Mouse (Mus musculus): ENCODE results near the gene Arhgap27.

Gene Arhgap27

GRCm38 (mm10) chr11:103356032-103356571 lies 7.4 kb downstream of the Arhgap27 start:
- no peak for DNase-seq (ENCODE audit: low spot score)

- no peak for DNase-seq (ENCODE audit: low spot score)
Observed at GRCm38 (mm10) chr11:103355251-103355650, 8.2 kb downstream of the Arhgap27 start.

GRCm38 (mm10) chr11:103354033-103354432 lies 9.5 kb downstream of the Arhgap27 start:
- no peak for DNase-seq (ENCODE audit: low spot score)

- no peak for DNase-seq (ENCODE audit: low spot score)
Observed at GRCm38 (mm10) chr11:103352239-103352814, 11.2 kb downstream of the Arhgap27 start.

- no peak for DNase-seq (ENCODE audit: low spot score)
Observed at GRCm38 (mm10) chr11:103350711-103351315, 12.7 kb downstream of the Arhgap27 start.

GRCm38 (mm10) chr11:103349699-103350098 lies 13.8 kb downstream of the Arhgap27 start:
- peak; percentile 48 for DNase-seq (ENCODE audit: low spot score)

- DNase-seq (ENCODE audit: low spot score) = no peak
Observed at GRCm38 (mm10) chr11:103346657-103347056, 16.8 kb downstream of the Arhgap27 start.

- no peak for DNase-seq (ENCODE audit: low spot score)
Observed at GRCm38 (mm10) chr11:103346236-103346635, 17.3 kb downstream of the Arhgap27 start.

- DNase-seq (ENCODE audit: low spot score) = no peak
Observed at GRCm38 (mm10) chr11:103345408-103346091, 17.9 kb downstream of the Arhgap27 start.

GRCm38 (mm10) chr11:103344494-103345332 lies 18.8 kb downstream of the Arhgap27 start:
- peak; percentile 71 for DNase-seq (ENCODE audit: low spot score)

- DNase-seq (ENCODE audit: low spot score) = no peak
Observed at GRCm38 (mm10) chr11:103343881-103344280, 19.6 kb downstream of the Arhgap27 start.

GRCm38 (mm10) chr11:103343063-103343462 lies 20.4 kb downstream of the Arhgap27 start:
- DNase-seq (ENCODE audit: low spot score) = peak; percentile 48

GRCm38 (mm10) chr11:103340677-103341076 lies 22.8 kb downstream of the Arhgap27 start:
- no peak for DNase-seq (ENCODE audit: low spot score)

GRCm38 (mm10) chr11:103340130-103340529 lies 23.4 kb downstream of the Arhgap27 start:
- no peak for DNase-seq (ENCODE audit: low spot score)

- no peak for DNase-seq (ENCODE audit: low spot score)
Observed at GRCm38 (mm10) chr11:103339414-103340119, 23.9 kb downstream of the Arhgap27 start.

GRCm38 (mm10) chr11:103338671-103339070 lies 24.8 kb downstream of the Arhgap27 start:
- DNase-seq (ENCODE audit: low spot score) = no peak

GRCm38 (mm10) chr11:103338119-103338518 lies 25.4 kb downstream of the Arhgap27 start:
- DNase-seq (ENCODE audit: low spot score) = no peak

GRCm38 (mm10) chr11:103337180-103337579 lies 26.3 kb downstream of the Arhgap27 start:
- no peak for DNase-seq (ENCODE audit: low spot score)

- no peak for DNase-seq (ENCODE audit: low spot score)
Observed at GRCm38 (mm10) chr11:103335561-103335960, 27.9 kb downstream of the Arhgap27 start.

- DNase-seq (ENCODE audit: low spot score) = no peak
Observed at GRCm38 (mm10) chr11:103334925-103335324, 28.6 kb downstream of the Arhgap27 start.

- no peak for DNase-seq (ENCODE audit: low spot score)
Observed at GRCm38 (mm10) chr11:103333719-103334398, 29.6 kb downstream of the Arhgap27 start.
